Mouse (Mus musculus) embryonic fibroblast, embryonic 13.5 days (primary cell): ENCODE results near the gene Tada3.

Source experiments
- CTCF ChIP-seq: IDR thresholded peaks from 2 replicates; pipeline ENCODE4 v1.5.1; 2011; ENCODE audit warnings: mild to moderate bottlenecking, control low read depth, low read length, moderate library complexity, borderline replicate concordance; ENCODE audit not compliant: insufficient read depth
- POLR2A ChIP-seq: IDR thresholded peaks from 2 replicates; pipeline ENCODE4 v1.6.1; 2011; ENCODE audit warnings: low read depth, mild to moderate bottlenecking, control low read depth, low read length, moderate library complexity

- TF ChIP-seq CTCF (no peak), POLR2A (no peak)
Observed at GRCm38 (mm10) chr6:113394811-113395210, 17.1 kb upstream of the Tada3 start.
